Mouse (Mus musculus) liver, postnatal 0 days (tissue): ENCODE results near the gene Fam240b.

Experiments used
- CTCF ChIP-seq: sonication (generic); IDR thresholded peaks from 2 replicates; pipeline ENCODE4 v1.5.1; 2016; ENCODE audit warnings: antibody characterized with exemption, low read depth
- EP300 ChIP-seq: IDR thresholded peaks from 2 replicates; pipeline ENCODE4 v1.6.1; 2016; ENCODE audit warnings: antibody characterized with exemption, low read depth, mild to moderate bottlenecking

- TF ChIP-seq CTCF: no peak
- no peak for TF ChIP-seq EP300
Observed at GRCm38 (mm10) chr13:64530139-64530538, 32.5 kb upstream of the Fam240b start.
